Mouse (Mus musculus): ENCODE results near the gene Nek4. TPM values are rescaled to one million over a fixed set of nuclear protein-coding genes. Genes with fewer than 3 reads are reported as not detected.

The Nek4 gene
- polyA plus RNA-seq, 1 experiment from 2014 or later = 8.7 TPM

DNA sequence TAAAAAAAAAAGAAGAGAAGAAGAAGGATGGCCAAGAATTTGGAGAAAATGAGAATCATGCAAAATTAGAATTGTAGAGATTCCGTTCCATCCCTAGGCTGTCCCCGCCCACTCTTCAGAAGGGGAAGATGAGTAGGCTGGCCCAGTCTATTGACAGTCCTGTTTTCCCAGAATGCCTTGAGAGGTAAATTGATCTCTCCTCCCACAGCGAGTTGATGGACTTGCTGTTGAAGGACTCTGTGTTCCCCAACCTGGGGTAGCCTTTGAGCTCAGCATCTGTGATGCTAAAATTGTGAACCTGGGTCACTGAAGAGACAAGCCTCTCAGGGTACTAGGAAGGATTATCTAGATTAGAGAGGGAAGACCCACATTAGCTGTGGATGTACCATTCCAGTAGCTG is 25.7 kb upstream of the Nek4 start:
- TF ChIP-seq CTCF (IDR thresholded peaks at IDR 0.05; ENCODE audit: low read depth) = no peak
- Histone ChIP-seq H3K4me2 (ENCODE audit: low read length) (no peak overlapping the region), H3K27ac (no peak overlapping the region), H3K9ac (ENCODE audit: low read depth, low read length) (no peak overlapping the region), H3K9me3 (replicated peaks; ENCODE audit: low read length) (no peaks in the 10 kb centered on the region), H3K27me3 (ENCODE audit: insufficient read depth, low read length) (no peaks in the 10 kb centered on the region), H3K4me3 (replicated peaks; ENCODE audit: low read depth, low read length) (no peak overlapping the region), H3K4me1 (replicated peaks; ENCODE audit: insufficient read depth, low read length) (no peaks in the 10 kb centered on the region), H3K36me3 (ENCODE audit: insufficient read depth, low read length) (no peaks in the 10 kb centered on the region)
- DNase-seq (ENCODE audit: low spot score) (no peak), ATAC-seq (replicated peaks; ENCODE audit: low FRiP score, low read depth) (no peak)
- WGBS = 85% methylated on average over 3 of the region's 3 CpGs

DNA sequence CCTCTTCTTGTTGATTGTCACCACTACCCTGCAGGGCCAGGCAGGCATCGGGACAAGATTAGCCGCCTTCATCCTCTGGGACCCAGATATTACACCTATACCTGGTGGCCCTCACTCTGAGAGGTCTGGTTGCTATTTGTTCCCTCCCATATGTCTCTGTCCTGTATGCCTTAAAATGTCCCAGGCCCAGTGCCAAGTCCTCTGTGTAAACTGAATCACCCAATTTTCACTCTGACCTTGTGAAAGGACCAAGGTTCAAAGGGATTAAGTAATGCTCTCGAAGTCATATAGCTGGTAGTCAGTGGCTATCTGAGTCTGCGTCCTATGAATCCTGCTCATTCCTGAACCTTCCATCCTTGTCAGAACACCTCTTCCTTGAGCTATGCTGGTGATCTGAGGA is 20.8 kb upstream of the Nek4 start:
- no peak for DNase-seq (ENCODE audit: low spot score)
- Histone ChIP-seq H3K9me3 (replicated peaks; ENCODE audit: low read length) (no peaks in the 10 kb centered on the region), H3K27ac (no peak overlapping the region), H3K9ac (ENCODE audit: low read depth, low read length) (no peak overlapping the region), H3K4me3 (replicated peaks; ENCODE audit: low read depth, low read length) (no peak overlapping the region), H3K4me1 (replicated peaks; ENCODE audit: insufficient read depth, low read length) (no peaks in the 10 kb centered on the region), H3K27me3 (ENCODE audit: insufficient read depth, low read length) (no peaks in the 10 kb centered on the region), H3K4me2 (ENCODE audit: low read length) (no peak overlapping the region), H3K36me3 (ENCODE audit: insufficient read depth, low read length) (no peaks in the 10 kb centered on the region)
- WGBS = 86% methylated on average over 4 of the region's 4 CpGs
- TF ChIP-seq CTCF (IDR thresholded peaks at IDR 0.05; ENCODE audit: low read depth) = no peak
- no peak for ATAC-seq (replicated peaks; ENCODE audit: low FRiP score, low read depth)

DNA sequence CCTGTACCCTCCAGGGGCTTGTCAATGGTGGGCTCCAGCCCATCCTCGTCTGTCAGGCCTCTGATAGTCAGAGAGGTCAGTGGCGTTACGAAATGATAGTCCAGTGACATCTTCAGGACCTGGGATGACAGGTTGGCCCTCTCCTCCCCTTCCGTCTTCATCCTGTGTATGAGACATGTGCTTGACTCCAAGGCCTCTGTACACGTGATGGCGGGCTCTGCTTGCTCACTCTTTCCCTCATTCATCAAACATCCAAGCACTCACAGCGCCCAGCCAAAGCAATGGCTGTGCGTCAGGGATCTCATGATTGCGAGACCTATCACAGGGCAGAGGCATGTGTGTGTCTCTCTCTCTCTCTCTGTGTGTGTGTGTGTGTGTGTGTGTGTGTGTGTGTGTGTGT is 17.8 kb upstream of the Nek4 start:
- Histone ChIP-seq H3K4me3 (replicated peaks; ENCODE audit: low read depth, low read length) (no peak overlapping the region), H3K9me3 (replicated peaks; ENCODE audit: low read length) (no peaks in the 10 kb centered on the region), H3K4me1 (replicated peaks; ENCODE audit: insufficient read depth, low read length) (no peaks in the 10 kb centered on the region), H3K4me2 (ENCODE audit: low read length) (no peak overlapping the region), H3K27me3 (ENCODE audit: insufficient read depth, low read length) (no peaks in the 10 kb centered on the region), H3K27ac (no peak overlapping the region), H3K36me3 (ENCODE audit: insufficient read depth, low read length) (no peaks in the 10 kb centered on the region), H3K9ac (ENCODE audit: low read depth, low read length) (no peak overlapping the region)
- TF ChIP-seq CTCF (IDR thresholded peaks at IDR 0.05; ENCODE audit: low read depth) = no peak
- ATAC-seq (replicated peaks; ENCODE audit: low FRiP score, low read depth) (no peak), DNase-seq (ENCODE audit: low spot score) (no peak)
- WGBS = 84% methylated on average over 9 of the region's 9 CpGs

DNA sequence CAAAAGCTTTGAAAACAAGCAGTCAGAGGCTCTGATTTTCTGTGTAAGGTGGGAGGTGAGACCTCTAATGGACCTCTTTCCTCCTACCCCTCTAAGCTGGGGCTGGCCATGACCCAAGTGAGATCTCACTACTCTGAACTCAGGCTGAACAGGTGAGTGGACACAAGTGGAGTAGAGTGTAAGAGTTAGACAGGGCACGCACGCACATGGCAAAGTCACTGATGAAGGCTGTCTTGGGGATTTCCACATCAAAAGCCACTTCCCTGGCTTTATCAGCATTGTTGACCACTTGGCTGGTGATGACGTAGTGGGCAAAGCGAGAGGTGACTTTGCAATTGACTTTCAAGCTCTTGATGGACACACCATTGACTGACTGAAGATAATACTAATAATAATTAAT is 8.9 kb upstream of the Nek4 start:
- TF ChIP-seq CTCF (IDR thresholded peaks at IDR 0.05; ENCODE audit: low read depth) = no peak
- Histone ChIP-seq H3K4me3 (replicated peaks; ENCODE audit: low read depth, low read length) (no peak overlapping the region), H3K4me2 (ENCODE audit: low read length) (no peak overlapping the region), H3K27ac (no peak overlapping the region), H3K9ac (ENCODE audit: low read depth, low read length) (no peak overlapping the region), H3K4me1 (replicated peaks; ENCODE audit: insufficient read depth, low read length) (no peaks in the 10 kb centered on the region), H3K36me3 (ENCODE audit: insufficient read depth, low read length) (no peaks in the 10 kb centered on the region), H3K9me3 (replicated peaks; ENCODE audit: low read length) (no peaks in the 10 kb centered on the region), H3K27me3 (ENCODE audit: insufficient read depth, low read length) (no peaks in the 10 kb centered on the region)
- ATAC-seq (replicated peaks; ENCODE audit: low FRiP score, low read depth) (no peak), DNase-seq (ENCODE audit: low spot score) (no peak)
- WGBS = 90% methylated on average over 4 of the region's 4 CpGs

DNA sequence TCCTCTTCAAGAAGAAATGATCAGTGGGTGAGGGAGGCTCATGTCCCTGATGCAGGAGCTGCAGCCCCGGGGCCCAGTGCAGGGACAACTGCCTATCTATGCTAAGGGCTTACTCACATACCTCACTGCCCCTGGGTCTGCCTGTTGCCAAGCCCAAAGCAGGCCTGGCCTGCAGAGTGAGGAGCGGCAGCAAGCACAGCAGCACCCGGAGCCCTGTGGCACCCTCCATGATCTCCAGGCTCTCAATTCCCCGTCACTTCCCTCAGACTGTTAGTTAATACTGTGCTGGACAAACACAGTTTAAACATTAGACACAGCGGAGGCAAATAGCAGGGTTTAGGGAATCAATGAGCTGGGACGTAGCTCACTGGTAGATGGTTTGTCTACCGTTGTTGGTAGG is 8.1 kb upstream of the Nek4 start, which contains the start of gene Itih1:
Gene Itih1 (minus strand): TSS at position 252 of the 400 bp plus-strand sequence.
- no peak within 1 kb of the TSS for H3K4me3 ChIP-seq (replicated peaks; ENCODE audit: low read depth, low read length)
- no peaks in the 10 kb centered on the region for H3K9me3 ChIP-seq (replicated peaks; ENCODE audit: low read length)
- H3K4me1 ChIP-seq (replicated peaks; ENCODE audit: insufficient read depth, low read length) = no peaks in the 10 kb centered on the region
- H3K36me3 ChIP-seq (ENCODE audit: insufficient read depth, low read length) = no peaks in the 10 kb centered on the region
- DNase-seq (ENCODE audit: low spot score) (no peak), ATAC-seq (replicated peaks; ENCODE audit: low FRiP score, low read depth) (no peak)
- H3K27me3 ChIP-seq (ENCODE audit: insufficient read depth, low read length) = no peaks in the 10 kb centered on the region
- no peak within 1 kb of the TSS for H3K4me2 ChIP-seq (ENCODE audit: low read length)
- no peak within 1 kb of the TSS for H3K9ac ChIP-seq (ENCODE audit: low read depth, low read length)
- WGBS = 69% methylated on average over 7 of the region's 7 CpGs
- no peak within 1 kb of the TSS for H3K27ac ChIP-seq
- TF ChIP-seq CTCF (IDR thresholded peaks at IDR 0.05; ENCODE audit: low read depth) = no peak

DNA sequence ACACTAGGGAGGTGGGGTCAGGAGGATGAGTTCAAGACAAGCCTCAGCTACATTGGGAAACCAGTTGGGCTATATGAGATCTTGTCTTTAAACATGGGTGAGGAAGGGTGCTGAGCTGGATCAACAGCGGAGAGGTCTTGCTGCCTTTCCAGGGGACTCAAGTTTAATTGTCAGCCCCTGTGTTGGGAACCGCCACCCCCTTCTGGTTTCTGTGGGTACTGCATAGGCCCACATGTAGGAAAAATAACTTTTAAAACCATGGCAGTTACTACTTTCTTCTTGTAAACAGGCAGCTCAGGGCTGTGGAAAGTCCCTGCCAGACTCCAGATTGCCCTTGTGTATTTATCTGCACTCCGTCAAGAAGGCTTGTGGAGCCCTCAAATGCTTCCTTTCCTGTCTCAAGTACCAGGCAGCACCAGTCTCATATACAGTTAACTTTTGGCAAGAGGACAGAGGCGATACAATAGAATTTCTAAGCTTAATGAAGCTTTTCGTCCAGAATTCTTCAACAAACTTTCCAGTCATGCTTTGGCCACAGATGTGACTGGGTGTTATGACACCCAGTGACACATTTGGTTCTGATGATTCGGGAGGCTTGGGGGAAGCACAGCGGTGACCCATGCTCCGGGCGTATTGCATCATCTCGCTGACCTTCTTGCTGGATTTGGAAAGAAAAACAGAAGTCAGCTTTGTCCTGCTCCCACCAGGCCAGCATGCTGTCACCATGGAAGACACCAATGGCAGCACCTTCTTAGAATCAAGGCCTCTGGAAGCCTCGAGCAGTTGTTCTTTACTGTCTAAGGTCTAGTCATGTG is 7.1 kb upstream of the Nek4 start:
- DNase-seq (ENCODE audit: low spot score) (peak; percentile 66), ATAC-seq (replicated peaks; ENCODE audit: low FRiP score, low read depth) (peak; percentile 40; the same call in 1 of the 2 replicates)
- peak; percentile 84 for TF ChIP-seq CTCF (IDR thresholded peaks at IDR 0.05; ENCODE audit: low read depth)
- Histone ChIP-seq H3K4me2 (ENCODE audit: low read length) (no peak overlapping the region), H3K27me3 (ENCODE audit: insufficient read depth, low read length) (no peaks in the 10 kb centered on the region), H3K4me3 (replicated peaks; ENCODE audit: low read depth, low read length) (no peak overlapping the region), H3K9ac (ENCODE audit: low read depth, low read length) (no peak overlapping the region), H3K4me1 (replicated peaks; ENCODE audit: insufficient read depth, low read length) (no peaks in the 10 kb centered on the region), H3K36me3 (ENCODE audit: insufficient read depth, low read length) (no peaks in the 10 kb centered on the region), H3K27ac (no peak overlapping the region), H3K9me3 (replicated peaks; ENCODE audit: low read length) (no peaks in the 10 kb centered on the region)
- 67% methylated on average over 11 of the region's 11 CpGs for WGBS
